Mouse (Mus musculus): ENCODE measurements at regions not wholly inside any gene's neighbourhood (a gene's known extent, or its start where the extent isn't known, plus 50 kb on each side); places are given as distances from the start of the nearest gene placed in this dataset.

DNA sequence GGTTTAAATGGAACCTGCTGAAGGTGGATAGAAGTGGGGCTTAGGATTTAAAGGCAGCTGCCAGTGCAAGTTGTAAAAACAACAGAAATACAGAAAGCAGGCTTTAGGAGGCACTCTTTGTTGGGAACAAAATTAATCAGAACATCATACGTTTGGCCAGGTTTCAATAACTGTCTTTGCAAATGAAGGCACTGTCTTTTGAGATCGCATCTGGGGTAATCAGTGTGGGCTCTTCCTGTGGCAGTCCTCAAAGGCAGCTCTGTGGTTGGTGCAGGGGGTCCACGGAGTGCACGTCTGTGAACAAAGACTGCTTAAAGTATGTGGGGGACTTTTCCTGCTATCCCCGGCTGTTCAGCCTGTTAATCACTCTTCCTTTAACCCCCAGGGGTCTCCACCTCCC is 654.5 kb downstream of the Tmem132b start:
- no peak for DNase-seq

DNA sequence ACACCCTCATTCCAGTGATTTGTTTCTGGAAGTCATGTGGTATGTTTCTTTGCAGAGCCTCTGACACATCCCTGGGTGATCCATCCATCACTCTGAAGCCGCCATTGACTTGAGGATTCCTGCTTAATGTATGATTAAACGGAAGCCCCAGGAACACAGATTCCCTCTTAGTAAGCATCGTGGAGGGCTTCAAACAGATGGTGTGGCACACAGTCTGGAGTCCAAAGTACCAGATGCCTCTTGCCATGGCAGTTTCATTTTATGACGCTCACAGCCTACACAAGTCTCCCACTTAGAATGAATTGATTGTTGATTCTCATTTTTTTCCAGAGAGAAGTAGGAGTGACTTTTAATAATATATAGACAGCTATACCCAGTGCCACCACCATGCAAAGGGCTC is 668.3 kb downstream of the Tmem132b start:
- DNase-seq = no peak

DNA sequence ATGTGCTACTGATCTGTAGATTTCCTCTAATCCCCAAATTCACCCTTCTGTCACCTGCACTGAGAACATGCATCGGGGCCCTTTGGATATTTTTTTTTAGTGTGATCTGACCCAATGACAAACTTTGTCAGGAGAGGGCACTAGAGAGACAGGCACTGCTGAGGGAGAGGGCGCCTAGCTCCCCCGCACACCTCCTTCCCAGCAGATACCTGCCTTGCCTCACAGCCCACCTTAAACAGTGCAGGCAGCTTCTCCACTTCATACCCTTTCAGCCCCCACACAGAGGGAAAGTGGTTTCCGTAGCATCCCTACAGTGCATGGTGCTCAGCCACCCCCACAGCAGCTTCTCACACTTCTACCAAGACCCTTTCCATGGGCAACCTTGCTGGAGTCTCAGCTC is 670.0 kb downstream of the Tmem132b start:
- DNase-seq = no peak

DNA sequence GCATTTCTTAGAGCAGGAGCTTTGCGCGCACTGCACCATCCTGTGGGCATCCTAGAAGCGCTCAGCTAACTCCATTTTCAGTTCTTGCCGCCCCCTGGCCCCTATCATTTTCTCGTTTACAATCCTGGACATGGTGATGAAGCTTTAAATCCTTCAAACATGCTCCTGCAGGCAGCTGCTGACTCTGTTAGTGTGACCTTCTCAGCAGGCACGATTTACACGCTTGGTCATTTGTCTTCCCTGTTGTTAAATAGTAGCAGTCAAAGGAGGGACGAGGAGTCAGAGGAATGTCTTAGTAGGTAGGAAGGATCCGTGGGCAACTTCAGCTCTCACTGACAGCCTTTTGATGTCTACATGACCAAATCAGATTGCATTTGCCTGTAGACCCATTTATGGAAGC is 670.4 kb downstream of the Tmem132b start:
- no peak for DNase-seq

DNA sequence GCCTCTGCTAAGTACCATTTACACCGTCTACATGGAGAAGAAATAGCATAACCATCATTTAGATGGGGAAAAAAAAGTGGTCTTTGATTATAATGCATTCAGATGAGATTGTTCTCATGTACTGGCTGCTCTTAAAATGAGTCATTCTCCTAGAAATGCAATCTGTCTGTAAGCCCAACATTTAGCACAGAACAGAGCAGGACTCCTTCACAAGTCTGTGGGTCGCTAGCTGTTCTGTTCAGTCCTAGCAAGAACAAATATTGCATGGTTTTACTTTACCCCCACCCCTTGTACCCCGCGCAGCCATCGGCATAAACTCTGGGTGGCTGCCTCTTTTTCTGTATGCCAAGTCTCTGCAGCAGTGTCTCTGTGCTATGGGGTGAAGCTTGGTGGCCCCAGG is 685.4 kb downstream of the Tmem132b start:
- no peak for DNase-seq

DNA sequence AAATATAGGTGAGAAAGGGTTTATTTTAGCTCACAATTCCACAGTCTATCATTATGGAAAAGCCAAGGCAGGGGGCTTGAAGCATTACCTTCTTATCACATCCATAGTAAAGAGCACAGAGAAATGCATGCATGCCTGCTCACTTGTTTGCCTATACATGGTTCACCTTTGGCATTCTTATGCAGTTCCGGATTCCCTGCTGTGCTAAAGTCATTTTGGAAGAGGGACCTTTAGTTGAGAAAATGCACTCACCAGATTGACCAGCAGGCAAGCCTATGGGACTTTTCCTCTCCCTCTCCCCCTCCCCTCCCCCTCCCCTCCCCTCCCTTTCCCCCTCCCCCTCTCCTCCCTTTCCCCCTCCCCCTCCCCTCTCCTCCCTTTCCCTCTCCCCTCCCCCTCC is 686.2 kb downstream of the Tmem132b start:
- no peak for DNase-seq

DNA sequence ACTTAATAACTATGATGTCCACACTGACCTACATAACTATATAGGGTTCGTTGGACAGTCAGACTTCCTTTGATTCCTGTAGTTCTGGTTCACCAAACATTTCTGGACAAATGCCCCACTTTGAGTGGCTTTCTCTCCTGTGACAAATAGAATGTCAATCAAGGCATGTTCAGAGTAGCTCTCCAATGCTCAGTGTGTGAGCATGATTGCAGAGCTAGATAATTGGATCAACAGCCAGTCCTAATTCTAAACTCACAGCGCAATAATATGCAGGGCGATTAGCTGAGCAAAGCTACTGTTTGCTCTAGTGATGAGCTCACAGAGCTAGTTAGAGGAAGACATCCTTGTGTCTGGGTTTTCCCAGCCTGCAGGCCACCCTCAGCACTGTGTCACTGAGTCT is 692.1 kb downstream of the Tmem132b start:
- no peak for DNase-seq

DNA sequence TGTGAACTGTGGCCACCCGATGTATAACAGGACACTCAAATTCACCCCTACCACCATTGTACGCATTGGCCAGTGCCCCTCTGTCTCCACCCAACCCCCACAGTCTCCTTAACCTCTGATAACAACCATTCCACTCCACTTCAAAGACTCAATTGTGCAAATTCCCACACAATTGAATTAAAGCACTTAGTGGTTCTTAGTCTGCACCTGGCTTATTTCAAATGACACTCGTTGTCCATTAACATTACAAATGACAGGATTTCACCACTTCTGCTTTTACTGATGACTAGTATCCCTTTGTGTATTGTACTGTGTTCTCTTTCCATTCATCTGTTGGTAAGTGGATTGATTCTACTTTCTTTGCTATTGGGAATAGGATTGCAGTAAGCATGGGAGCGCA is 699.2 kb downstream of the Tmem132b start:
- no peak for DNase-seq

DNA sequence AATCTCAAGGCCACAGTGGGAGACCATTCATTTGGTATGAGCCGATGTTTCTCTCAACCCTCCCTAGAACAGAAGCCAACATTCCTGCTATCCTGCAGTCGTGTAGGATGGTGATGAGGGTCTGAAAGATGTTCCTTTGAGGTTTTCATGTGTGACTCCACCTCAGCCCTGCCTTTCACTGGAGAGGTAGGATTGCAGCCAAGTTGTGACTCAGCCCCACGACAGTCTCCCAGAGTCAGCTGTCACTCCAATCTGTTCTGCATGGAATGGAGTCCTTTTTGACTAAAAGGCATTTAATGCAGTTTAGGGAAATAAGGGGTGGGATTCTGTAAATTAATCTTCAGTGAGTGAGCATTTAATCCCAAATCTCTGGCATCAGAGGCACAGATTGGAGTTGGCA is 706.5 kb downstream of the Tmem132b start:
- no peak for DNase-seq

DNA sequence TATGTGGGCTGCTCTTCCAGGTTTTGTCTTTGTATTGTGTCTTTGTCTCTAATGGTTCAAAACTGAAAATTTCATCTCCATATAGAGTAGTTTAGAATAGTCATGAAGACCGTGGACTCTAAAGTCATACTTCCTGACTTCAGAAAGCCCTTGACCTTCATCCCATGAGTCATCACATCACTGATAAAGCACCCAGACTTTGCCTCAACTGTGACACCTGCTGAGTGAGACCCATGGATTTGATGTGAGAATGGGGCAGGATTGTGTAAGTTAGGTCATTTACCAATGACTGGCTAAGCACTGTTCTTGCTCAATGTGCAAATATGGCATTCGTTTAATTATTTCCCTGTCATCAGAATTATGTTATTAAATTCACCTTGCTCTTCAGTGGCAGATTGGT is 714.2 kb downstream of the Tmem132b start:
- no peak for DNase-seq

DNA sequence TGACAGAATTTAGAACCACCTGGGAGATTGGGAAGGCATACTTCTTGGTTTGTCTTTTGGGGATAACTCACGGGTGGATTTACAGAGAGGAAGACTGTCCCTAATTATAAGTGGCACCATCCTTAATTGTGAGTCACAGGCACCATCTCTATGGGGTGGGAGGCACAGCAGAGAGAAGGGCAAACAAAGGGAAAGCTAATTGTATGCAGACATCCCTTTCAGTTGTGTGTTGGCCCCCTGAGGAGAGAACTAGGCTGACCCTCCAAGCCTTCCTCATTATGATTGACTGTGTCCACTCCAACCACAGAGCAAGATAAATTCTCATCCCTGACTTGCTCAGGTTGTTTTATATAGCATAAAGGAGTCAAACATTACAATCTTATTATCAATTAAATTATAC is 718.8 kb downstream of the Tmem132b start:
- DNase-seq = no peak

DNA sequence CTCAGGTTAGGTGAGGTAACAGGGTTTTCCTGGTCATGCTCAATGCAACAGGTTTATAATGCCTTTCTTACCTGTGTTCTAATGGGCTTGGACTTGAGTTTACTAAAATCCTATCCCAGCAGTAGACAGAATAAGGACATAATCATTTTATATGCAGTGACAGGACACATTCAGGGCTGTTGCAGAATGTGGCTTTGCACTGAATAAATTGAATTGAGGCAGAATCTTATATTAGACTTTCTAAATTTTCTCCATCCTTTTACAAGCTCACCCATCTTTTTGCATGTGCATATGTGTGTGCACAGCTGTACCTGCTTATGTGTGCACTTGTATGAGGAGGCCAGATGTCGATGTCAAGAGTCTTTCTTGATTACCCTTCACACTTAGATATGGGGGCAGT is 723.1 kb downstream of the Tmem132b start:
- DNase-seq = no peak

DNA sequence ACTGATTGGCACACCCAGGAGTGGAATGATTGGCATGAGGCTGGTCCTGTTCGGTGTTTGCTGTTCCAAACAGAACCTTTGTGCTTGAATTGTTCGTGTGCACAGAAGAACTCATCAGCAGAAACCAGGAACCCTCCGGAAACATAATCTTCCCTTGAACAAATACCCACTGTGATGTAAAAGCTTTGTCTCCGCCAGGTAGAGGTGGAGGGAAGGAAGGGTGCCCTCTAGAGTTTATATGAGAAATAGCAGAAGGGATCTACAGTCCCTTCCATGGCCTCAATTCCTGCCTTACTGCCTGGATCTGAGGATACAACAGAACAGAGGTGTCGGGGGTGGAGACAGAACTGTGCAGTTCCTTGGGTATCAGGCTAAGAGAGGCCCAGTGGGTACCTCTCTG is 726.3 kb downstream of the Tmem132b start:
- no peak for DNase-seq

DNA sequence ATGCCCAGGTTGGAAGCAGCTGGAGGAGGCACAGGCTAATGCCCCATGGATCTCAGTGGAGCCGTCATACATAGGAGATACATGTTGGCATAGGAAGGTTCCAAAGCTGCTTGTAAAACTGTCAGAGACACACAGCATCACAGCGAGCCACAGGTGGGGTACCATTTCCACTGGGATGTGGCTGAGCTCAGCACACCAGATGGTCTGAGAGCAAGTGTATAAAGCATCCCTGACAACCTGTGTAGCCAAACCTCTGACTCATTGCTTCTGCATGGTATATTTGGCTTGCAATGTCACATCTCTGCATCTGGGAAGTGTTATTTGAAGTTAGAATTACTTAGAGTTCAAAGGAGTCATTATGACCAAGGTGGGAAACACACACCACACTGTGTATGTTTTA is 734.9 kb downstream of the Tmem132b start:
- no peak for DNase-seq

DNA sequence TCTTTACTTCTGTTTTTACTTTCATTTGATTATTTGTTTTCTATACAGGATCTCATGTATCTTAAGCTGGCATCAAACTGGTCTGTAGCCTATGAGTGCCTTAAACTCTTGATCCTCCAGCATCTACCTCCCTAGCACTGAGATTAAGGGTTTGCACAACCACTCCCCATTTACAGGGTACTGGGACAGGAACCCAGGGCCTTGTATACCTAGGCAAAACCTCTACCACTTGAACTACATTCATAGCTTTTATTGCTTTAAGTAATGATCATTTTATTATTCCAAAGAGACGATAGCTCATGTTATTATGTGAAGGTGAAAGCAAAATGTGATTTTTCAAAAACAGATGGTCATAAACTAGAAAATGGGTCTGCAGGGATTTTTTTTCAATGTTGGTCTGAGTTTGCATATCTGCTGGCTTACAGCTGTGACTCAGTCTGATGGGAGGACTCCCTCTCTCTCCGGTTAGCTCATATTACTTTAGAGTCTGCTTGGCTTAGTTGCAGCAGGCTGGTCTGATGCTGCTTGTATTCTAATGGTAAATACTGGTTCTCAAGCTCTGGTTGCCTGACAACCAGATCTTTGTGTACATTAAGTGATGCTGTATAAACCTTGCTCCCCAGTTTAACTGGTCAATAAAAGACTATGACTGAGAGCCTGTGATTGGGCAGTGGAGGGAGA is 735.5 kb downstream of the Tmem132b start:
- DNase-seq = no peak

DNA sequence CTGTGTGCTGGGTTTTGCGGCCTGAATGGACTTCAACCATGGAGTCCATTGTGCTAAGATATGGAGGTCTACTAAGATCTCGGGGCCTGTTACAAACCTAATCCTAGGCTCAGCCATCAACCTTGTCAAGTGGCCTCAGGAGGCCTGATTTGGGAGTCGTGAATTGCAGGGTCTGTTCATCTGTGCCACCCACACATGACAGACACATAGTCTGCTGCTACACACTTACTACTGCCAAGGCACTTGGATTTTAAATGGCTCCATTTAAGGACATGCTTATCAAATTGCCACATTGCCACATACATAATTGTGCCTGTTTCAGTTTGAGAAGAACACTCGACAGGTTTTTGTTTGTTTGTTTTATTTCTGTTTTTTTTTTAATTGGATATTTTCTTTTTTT is 737.0 kb downstream of the Tmem132b start:
- no peak for DNase-seq

DNA sequence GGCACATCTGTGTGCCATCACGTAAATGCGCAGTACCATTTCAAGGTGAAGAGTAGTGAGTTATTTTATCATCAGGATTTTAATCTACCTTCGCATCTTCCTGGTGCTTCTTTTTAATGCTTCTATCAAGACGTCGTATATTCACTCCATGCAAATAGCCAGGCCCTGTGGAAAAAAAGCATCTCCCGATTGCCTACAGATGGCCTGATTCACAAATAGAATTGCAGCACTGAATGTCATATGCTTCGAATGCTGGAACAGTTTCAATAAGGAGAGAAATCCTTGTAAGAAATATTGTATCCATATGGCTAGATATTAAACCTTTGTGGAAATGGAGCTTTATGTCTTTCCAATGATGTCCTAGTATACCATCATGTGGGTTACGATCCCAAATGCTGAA is 742.7 kb downstream of the Tmem132b start:
- DNase-seq = no peak

DNA sequence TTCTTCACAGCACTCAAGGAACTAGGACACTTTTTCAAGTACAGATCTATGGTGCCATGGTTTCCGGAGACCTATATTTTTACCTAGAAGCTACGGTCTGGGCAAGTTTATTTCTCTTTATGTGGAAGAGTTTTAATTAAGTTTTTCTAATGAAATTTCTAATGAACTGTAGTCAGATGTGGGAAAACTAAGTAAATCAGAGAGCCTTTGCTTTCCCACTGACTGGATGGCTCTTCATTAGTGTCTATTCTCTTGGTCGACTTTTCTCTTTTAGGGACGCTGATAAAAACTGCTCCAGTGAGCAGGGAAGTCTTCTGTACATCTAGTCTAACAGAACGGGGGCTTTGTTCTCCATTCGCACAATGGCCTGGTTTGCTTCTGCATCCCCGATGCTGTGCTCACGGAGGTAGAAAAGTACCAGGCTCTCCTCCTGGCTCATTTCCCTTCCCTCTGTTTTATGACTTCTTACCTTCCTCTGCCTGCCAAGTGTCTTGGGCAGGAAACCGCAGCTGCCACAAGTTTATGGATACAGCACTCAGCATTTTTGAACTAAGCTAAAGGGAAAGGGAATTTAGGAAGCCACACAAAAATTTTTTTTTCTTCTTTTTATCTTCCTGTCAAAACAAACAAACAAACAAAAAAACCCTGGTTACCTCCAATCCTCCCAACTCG is 749.6 kb downstream of the Tmem132b start:
- DNase-seq = no peak

DNA sequence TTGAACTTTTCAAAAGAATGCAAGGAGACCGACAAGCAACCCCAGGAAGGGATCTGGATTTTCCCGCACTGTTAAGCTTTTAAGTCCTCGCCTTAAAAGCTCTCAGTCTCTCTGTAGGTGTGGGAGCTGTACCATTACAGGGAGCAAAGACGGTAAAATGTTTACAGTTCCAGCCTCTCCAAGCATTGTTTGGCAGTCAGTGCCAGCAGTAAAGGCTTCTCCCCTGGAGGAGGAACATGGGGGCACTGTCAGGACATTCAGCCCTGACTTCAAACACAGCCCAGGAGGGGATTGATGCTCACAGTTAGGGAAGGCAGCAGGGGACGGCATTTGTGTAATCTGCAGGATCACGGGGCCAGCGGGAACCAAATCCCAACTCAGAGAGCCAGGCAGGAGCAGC is 750.2 kb downstream of the Tmem132b start:
- no peak for DNase-seq

DNA sequence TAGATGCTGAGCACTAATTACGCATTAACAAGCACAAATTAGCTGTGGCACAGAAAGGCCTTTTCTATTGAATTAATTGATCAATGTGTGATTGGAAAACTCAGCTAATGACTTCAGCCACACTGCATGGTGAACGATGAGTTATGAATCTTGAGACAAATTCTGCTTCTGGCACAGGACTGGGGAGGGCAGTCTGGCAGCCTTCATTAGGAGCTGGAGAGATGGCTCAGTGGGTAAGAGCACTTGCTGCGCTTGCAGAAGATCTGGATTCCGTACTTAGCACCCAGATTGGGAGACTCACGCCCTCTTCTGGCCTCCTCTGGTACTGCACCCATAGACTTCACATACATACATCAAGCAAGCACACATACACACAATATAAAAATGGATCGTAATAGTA is 793.3 kb downstream of the Tmem132b start:
- DNase-seq = no peak

DNA sequence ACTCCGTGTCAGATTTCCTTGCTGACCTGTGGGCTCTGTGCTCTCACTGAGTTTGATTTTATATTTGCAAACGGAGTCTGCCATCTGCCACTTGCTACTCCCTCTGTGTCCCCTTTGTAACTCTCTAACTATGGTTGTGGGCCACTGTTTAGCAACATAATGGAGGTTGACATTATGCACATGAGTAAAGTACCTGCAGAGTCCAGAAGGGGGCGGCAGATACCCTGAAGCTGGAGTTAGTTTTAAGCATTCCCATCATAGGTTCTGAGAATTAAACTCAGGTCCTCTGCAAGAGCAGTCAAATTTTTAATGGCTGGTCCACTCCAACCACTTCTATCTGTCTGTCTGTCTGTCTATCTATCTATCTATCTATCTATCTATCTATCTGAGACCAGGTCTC is 796.7 kb downstream of the Tmem132b start:
- DNase-seq = no peak

DNA sequence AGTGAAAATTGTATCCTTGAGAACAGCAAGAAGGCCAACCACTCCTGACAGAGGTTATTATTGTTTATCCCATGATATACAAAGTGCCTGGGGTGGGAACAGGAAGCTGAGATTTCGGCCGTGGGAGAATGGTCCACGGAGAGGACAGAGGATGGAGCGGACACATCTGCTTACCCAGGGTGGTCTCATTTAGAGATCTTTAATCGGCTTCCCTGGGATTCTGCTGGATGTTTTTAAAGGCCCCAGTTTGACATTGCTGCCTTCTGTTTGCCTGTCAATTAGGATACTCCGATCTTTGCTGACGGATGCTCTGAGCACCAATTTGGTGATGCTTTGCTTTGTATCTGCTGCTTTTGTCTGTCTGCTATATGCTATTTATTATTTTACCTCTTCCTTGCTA is 803.5 kb downstream of the Tmem132b start:
- no peak for DNase-seq

DNA sequence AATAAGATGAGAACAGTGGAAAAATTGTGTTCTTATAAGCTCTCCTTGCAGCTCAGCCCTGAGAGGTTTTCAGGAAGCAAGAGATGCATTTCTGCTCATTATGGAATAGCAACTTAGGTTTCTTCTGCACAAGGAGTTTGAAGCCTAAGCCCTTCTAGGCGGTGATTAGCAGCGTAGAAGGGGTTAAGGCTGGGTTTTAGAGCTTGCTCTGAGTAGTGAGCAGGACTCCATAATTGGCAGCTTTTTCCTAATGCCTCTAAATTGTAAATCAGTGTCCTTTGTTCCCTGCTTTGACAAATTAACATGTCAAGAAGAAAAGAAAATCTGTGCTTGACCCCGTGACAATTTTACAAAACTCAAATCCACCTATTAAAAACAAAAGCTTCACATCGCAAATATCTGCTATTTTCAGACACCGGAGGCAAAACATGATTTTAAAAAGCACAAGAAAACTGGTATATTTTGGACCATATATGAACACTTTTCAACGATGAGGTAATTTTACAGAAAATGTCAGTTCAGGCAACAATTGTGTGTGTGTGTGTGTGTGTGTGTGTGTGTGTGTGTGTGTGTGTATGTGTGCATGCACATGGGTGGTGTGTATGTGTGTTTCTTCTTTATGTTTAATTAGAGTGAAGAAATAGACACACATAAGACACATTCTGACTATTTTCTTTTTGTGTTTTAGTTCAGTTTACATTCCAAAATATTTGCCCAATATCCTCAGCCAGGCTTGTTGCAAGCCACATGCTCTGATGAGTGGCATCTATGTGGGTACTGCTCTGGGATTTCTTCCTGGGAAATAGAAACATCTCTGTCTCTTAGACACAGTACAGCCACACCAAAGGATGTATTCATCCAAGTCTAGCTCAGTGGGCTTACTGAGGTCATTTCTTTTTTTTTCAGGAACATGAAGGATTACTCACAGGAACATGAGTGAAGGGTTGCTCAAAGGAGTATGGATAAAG is 804.3 kb downstream of the Tmem132b start:
- DNase-seq = no peak

DNA sequence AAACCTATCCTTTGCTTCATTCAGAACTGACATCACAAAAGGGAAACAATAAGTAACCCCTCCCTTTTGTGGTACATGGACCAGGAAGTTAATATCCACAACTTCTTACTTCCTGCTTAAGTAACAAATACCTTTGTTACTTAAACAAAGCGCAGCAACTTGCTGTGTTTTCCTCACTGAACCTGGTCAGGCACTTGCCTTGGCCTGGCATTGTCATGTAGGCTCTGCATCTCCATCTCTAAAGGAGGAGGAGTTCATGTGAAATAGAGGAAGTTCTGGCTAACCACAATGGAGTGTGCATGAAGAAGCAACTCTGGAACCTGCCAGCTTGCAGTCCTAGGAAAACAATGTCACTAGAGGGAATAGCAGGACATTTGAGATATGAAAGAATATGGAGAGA is 806.3 kb downstream of the Tmem132b start:
- no peak for DNase-seq

All from cerebellum, adult 11 months (tissue).